Mouse (Mus musculus) c-Kit-positive CD71-negative TER-119-negative erythroid progenitor cells, embryonic 14.5 days (primary cell): Measurements from ENCODE around the gene Prrx2.

Experiments used
- DNase-seq: peaks from one replicate; pipeline ENCODE4 v3.0.0-alpha.2; 2013; ENCODE audit warnings: low read depth

Prrx2 gene

DNA sequence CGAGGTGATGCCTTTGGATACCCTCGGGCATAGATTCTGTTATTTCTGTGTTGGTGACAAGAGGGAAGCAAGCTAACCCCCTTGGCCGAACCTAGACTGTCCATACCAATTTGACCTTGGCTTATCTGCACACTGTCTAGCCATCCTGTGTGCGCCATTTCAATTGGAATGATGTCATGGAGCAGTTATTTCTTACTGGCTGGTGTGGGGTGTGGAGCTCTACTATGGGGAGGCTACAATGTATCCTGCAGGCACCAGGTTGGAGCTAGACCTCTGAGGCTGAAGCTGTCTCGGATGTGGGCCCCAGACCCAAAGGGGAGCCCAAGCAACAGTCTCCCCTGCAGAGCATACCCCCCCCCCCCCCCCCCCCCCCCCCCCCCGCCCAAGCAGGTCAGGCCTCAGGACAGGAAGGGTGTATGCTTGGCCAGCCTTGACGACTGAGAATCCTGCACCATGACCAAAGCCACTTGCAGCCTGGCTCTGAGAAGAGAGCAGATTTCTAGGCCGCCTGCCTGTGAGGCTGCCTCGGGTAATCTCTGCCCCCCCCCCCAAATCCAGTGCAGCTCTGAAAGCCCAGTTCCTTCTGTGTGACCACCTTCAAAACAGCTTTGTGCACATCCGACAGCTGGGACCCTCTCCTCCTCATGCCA lies at the start of gene Prrx2:
Gene Prrx2, plus strand, starts transcription at position 600 of the 650 bp plus-strand sequence.
- no peak for DNase-seq

DNA sequence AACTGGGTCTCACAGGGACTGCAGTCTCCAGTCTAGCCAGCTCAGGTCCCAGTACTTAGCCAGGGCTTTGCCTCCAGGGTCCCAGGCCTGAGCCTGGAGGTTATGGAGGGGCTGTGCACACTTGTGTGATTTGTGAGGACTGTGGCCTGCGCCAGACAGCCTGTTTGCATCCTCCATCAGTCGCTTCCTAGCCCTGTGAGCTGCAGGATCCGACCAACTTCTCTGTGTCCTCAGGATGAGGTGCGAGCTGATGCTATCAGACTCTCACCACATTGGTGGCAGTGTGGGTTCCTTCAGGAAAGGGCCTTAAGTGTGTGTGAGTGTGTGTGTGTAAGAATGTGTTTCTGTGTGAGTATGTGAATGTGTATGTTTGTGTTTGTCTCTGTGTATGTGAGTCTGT lies 47.3 kb upstream of the Prrx2 start:
- no peak for DNase-seq

DNA sequence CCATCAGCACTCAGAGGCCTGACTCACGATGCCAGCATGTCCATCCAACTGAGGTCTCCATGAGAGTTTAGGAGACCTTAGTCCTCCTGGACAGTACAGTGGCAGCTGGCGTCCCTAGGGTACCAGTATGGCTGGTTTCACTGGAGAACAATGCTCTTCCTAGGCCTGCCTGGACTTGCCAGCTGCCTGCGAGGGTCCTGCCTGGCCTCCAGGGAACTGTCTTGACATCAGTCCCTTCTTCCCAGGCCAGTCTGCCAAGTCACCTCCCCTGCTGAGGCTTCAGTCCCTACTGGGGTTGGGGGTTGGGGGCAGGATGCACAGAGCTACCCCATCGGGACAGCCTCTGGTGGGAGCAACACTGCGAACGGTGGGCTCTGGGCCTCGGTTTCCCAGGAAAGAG lies 42.7 kb upstream of the Prrx2 start:
- no peak for DNase-seq

DNA sequence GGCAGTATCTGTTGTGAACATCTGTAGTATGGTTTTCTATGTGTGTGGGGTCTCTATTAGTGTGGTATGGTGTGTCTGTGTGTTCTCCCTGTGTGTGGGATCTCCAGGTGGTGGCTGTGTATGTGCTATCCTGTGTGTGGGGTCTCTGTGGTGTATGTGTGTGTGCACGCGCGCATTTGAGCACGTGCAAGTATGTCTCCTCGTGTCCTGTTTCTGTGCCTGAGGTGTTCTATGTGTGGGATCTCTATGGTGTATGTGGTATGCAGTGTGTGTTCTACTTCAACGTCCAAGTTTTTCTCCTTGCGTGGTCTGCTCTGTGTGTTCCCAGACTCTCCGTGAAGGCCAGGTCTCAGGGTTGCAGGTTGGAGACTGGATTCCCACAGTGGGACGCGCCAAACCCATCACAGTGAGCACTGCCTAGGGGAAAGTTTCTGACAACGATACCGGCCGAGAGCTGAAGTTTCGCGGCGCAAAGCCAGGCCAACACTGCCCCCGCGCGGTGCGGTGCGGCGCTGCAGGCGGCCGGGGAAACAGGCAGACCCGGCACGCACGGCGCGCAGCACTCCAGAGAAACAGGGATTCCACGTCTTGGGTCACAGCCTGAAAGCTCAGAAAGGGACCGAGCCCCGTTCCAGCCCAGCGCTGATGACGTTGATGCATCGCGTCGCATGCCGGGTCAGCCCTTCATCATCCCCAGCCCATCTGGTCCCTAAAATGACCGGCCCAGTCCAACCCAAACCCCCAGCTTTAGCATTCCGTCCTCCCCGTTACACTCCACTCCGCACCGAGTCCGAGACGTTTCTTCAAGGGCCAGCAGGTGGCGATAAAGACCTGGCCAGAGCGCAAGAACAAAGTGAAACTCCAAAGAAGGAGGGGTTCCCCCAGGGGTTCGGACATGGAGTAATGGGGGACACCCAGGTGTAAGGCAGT lies 40.3 kb upstream of the Prrx2 start:
- peak; percentile 83 for DNase-seq

DNA sequence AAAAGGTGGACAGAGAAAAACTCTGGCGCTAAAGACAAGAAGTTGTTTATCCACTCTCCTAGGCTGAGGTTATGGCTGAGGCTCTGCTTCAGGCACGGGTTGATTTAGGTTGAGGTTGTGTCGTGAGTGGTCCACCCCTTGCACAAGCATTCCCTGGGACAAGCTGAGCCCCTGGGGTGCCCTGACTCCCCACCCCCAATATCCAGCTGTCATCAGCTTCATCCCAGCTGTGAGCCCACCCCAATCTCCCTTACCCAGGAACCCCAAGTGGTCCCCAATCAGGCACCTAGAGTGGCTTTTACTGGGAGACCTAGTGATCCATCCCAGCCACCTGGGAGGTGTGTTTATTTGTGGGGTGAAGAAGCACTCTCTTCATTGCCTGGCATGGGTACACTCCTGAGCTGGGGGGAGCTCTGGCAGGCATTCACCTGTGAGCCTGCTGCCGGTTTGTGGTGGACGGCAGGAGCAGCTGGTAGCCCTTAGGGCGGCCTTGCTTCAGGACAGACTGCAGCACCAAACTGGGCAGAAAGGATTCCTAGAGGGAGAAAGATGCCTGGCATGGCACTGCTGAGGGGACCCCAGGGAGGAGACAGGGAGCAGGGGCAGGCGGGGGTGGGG lies 39.4 kb upstream of the Prrx2 start:
- no peak for DNase-seq

DNA sequence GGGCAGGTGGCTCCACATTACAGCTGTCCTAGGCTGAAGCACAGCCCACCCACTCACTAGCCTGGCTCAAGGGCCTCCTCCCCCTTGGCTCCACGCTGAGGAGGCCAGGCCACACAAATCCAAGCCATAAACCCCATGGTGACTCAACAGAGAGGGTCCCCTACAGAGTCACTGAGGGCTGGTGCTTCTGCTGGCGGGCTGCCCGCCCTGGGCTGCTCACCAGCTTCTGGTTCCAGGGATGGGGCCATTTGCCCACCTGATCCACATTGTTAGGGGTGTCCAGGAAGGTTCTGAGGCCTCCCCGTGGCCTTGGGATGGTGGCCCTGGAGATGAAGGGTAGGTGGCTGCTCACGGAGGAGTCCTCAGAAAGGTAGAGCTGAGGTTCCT lies 38.9 kb upstream of the Prrx2 start:
- no peak for DNase-seq

DNA sequence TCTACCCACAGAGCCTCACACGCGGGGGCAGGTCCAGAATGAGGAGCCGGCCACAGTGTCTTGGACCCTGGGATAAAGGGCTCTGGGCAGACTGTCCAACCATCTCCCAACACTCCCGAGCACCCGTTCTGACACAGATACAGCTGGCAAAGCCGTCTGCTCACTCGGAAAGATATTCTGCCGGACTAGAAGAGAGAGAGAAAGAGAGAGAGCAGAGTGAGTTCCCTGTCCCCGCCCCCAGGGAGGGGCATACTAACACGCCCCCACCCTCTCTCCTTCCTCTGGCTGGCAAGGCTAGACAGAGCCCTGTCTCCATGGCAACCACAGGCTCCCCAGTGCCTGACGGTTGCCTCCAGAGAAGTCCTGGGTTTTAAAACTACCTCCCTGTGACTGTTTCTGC lies 38.4 kb upstream of the Prrx2 start:
- peak; percentile 78 for DNase-seq

DNA sequence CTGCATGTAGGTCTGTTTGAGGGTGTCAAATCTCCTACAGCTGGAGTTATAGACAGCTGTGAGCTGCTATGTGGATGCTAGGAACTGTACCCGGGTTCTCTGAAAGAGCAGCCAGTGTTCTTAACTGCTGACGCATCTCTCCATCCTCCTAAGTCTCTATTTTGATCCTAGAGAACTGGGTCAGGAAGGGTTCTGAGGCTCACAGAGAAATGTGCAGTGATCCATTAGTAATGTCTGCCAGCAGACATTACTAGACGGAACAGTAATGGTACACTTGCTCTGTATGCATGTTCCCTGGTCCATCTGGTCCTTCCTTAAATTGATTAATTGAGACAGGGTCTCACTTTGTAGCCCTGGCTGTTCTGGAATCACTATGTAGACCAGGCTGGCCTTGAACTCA lies 35.3 kb upstream of the Prrx2 start:
- no peak for DNase-seq

DNA sequence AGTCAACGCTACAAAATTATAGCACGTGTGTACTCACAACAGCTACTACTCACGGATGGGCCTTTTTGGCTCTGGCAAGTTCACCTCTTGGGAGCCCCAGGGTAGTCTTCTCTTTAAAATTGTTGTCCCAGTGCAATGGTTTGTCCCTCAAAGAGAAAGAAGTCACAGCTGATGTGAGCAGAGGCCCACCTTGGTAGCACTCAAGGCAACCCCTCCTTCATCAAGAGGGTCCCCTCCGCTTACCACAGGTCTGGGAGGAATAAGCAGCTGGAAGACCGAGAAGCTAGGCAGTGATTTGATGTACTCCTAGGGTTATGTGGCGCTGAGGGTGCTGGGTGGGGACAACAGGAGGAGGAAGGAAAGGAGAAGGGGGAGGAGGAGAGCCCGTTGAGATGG lies 34.1 kb upstream of the Prrx2 start:
- DNase-seq, result no peak

DNA sequence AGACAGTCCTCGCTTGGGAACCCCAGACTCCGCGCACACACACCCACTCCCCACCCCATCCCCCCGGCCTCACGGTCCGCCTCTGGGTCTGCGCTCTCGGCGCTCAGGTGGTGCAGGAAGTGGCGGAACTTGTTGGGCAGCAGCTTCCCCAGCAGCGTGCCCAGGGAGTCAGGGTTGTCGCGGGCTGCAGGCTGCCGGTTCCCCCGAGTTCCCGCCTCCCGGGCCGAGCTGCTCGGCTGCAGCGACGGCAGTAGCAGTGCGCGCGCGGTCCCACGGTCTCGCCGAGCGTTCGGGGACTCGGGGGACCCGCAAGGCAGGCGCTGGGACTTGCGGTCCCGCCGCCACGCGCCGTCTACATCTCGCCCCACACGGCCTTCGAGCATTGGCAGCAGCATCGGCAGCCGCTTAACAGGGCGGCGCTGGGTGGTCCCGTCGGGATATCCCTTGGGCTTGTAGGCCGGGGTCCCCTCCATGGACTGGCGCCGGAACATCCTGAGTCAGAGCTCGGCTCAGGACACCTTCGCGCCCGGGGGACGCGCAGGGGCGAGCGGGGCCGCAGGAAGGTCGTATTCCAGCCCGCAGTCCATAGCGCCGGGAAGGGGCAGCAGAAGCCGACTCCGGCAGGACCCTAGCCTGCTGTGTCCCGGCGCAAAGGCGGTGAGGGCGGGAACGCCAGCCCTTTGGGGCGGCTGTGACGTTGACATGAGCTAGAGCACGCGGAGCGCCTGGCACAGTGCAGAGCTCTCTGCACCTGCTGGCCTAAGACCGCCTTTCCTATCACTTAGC lies 33.5 kb upstream of the Prrx2 start:
- DNase-seq, result no peak

DNA sequence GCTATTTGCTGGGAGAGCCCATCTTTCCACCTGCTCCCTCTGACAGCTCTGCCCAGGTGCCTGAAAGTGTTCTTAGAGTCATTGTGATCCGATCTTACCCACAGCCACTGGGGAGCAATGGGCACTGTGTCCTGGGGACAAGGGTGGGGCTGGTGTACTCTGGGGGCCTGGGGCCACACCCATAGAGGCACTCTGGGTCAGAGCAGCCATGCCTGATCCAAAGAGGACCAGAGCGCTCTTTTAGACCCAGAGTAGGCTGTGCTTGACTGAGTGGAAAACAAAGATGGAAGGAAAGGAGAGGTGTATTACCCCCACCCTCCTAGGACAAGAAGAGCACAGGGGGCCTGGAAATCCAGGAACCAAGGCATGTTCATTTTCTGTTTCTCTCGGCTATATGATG lies 31.2 kb upstream of the Prrx2 start, which contains the start of gene 1700001O22Rik:
Gene 1700001O22Rik, minus strand, starts transcription at position 58 of the 400 bp plus-strand sequence.
- DNase-seq, result no peak

DNA sequence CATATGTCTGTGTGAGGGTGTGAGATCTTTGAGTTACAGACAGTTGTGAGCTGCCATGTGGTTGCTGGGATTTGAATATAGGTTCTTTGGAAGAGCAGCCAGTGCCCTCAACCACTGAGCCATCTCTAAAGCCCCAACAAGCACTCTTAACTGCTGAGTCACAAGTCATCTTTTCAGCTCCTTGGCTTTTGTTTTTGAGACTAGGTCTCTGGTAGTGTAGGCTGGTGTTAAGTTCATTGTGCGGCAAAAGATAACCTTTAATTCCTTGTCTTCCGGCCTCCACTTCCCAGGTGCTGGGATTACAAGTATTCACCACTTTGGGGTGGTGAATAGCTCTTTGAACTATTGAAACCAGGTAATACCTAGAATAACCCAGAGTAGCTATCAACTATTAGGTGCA lies 28.8 kb upstream of the Prrx2 start:
- DNase-seq, result no peak

DNA sequence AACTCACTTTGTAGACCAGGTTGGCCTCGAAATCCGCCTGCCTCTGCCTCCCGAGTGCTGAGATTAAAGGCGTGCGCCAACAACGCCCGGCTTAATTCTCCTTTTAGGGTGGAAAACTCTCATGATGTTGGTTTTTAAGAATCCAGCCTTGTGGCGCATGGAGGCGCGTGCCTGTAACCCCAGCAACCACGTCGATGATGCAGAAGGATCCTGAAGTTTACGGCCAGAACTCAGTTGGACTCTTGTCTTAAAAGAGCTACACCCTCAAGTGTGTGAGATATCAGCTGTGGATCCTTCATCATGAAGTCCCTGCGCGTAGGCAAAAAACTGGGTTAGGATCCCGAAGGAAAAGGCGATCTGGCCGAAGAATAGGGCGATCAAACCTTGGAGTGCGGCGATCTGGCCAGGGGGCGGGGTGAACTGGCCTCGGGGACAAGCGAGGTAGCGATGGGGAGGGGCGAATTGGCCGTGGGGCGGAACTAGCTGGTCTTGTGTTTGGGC lies 27.6 kb upstream of the Prrx2 start:
- DNase-seq, result no peak

DNA sequence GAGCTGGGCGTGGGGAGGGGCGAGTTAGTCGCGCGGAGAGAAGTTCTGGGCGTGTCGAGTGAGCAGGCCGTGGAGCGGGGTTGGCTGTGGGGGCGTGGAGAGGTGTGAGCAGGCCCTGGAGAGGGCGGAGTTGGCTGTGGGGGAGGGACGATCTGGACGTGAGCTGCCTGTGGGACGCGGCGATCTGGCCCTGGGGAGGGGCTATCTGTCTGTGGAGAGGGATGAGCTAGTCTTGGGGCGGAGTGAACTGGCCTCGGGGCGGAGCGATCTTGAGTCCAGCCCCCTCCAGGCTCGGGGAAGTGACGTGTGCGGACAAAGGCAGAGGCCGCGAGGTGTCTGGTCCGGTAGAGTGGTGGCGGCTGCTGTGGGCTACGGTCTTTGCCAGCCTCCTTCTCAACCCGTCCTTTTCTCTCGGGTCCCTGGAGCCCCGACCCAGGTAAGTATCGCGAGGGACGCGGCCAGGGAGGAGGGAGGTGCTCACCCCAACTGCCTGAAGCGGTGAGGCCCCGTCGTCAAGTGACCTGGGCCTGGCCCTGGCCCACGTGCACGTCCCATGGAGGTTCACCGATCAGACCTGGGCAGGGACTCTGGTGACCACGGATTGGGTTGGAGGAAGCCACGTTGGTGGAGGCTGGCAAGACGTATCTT lies 27.0 kb upstream of the Prrx2 start, which contains the start of gene Ntmt1:
Gene Ntmt1, plus strand, starts transcription at position 179 of the 648 bp plus-strand sequence.
- DNase-seq, result peak; percentile 99

DNA sequence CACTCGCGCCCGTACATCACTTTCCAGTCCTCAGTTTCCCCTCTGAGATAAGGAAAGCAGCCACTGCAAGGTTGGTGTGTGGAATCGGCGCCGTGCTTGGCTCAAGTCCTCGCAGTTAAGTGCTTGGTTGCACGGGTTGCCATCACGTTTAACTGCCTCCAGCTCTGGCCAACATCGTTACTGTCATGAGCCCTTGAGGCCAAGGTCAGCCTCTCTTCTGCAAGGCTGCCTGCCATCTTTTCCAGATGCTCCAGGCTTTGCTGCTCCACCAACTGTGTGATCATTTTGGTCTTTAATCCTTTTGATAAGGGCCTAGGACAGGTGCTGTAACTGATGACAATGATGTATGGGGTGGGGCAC lies 26.5 kb upstream of the Prrx2 start:
- no peak for DNase-seq

DNA sequence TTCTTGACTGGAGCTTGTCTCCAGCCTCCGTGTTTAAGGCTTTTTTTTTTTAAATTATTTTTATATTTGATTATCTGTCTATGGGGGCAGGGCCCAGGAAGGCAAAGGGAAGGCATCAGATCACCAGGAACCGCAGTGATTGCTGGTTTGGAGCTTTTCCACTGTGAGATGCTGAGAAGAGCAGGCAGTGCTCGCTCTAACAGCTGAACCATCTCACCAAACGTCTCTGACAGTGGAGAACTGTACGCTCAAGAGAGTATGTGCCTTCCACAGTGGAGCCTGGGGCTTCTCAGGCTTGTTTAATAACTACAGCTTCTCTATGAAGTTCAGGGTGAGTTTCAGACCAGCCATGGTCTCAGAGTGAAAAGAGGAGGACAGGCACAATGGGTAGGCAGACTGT lies 25.3 kb upstream of the Prrx2 start:
- no peak for DNase-seq

DNA sequence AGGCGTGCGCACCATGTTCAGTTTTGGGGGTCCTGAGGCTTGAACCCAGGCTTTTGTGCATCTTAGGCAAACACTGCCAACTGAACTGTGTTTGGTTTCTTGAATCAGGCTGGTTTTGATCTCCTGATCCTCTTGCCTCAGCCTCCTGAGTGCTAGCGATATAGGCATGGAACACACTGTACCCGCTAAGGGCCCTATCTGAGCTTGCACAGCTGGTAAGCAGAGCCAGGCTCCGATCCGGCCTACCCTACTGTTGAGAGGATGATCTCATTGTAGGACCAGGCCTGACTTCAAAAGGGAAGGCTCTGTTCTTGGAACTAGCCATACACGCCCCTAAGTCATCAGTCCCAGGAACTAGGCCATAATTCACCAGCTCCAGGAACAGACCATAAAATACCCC lies 24.2 kb upstream of the Prrx2 start:
- DNase-seq, result no peak

DNA sequence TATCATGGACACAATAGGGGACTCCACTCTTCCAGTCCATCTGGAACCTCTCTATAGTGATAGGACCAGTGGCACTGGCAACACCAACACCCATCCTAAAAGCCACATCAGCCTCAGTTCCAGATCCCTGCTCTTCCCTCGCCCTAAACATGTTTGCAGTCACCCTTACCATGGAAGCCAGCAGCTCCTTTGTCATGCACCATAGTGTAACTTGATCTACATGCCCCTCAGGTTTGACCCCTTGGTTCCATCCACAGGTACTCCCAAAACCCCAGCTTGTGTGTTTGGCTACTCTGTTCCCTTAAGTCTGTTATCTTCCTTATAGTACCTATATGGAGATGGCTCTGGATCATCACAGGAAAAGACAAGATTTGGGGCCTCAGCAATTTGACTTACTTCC lies 18.4 kb upstream of the Prrx2 start:
- no peak for DNase-seq

DNA sequence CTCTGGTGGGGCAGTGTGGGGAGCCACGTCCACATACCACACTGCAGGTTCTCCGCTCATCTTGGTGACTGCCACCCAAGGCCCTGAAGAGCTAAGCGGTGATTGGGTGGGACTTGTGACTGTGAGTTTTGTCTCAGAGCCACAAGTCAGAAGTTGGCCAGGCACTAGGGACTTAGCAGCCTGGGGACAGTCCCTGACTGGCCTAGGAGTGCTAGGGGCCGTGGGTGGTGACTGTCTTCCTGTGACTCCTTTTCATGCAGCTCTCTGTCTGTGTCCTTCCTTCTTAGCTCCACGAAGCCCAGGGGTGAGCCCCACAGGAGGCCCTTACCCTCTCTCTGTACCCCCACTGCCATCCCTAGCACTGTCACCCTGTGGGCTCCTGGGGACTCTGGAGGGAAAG lies 14.9 kb upstream of the Prrx2 start:
- no peak for DNase-seq

DNA sequence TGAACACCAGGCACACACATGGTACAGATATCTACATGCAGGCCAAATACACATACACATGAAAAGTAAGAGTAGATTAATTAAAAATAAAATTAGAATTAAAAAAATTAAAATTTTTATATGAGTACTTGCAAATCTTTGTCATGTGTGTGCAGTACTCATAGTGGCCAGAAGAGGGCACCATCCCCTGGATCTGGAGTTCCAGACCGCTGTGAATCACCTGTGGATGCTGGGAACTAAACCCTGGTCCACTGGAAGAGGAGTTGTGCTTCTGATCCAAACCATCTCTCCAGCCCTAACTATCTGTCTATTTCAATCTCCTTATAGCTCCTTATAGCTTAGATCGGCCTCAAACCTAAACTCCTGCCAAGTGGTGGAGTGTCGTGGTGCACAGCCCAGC lies 13.7 kb upstream of the Prrx2 start:
- DNase-seq, result no peak

DNA sequence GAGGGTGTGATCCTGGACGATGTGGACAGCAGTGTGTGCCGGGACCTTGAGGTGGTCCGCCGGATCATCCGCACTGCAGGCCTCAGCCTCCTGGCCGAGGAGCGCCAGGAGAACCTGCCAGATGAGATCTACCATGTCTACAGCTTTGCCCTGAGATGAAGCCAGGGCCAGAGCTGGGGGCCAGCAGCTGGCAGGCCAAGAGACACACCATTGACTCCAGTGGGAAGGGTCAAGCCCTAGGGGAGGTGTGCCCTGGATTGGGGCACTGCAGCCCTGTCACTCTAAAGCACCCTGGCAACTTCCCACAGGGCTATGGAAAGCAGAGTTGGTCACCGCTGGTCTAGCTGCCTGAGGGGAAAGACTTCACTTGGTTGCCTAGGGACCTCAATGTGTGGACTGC lies 12.3 kb upstream of the Prrx2 start:
- DNase-seq, result no peak
